Mouse (Mus musculus) midbrain, embryonic 15.5 days (tissue): ENCODE data around the gene Chgb. TPM values are rescaled to one million over a fixed set of nuclear protein-coding genes. Genes with fewer than 3 reads are reported as not detected.

Experiments
- ATAC-seq: fragments of 200-750 bp; cut with Nextera tagmentation; replicated peaks from 2 replicates; pipeline ENCODE4 v1.8.0; 2017; ENCODE audit warnings: moderate TSS enrichment
- H3K27ac ChIP-seq: fragments of 300-500 bp; sonication (generic); 2 replicates; pipeline ENCODE4 v1.5.1; 2015; ENCODE audit warnings: mild to moderate bottlenecking, inconsistent platforms
- H3K27me3 ChIP-seq: fragments of 300-500 bp; sonication (generic); replicated peaks from 2 replicates; pipeline ENCODE4 v1.6.1; 2015; ENCODE audit warnings: inconsistent platforms
- H3K36me3 ChIP-seq: fragments of 300-500 bp; sonication (generic); replicated peaks from 2 replicates; pipeline ENCODE4 v1.6.1; 2015; ENCODE audit warnings: inconsistent platforms
- H3K4me1 ChIP-seq: fragments of 300-500 bp; sonication (generic); 2 replicates; pipeline ENCODE4 v1.6.1; 2015; ENCODE audit warnings: inconsistent platforms
- H3K4me2 ChIP-seq: fragments of 300-500 bp; sonication (generic); 2 replicates; pipeline ENCODE4 v1.6.1; 2015; ENCODE audit warnings: inconsistent platforms, mild to moderate bottlenecking, moderate library complexity
- H3K4me3 ChIP-seq: fragments of 300-500 bp; sonication (generic); 2 replicates; pipeline ENCODE4 v1.5.1; 2015; ENCODE audit warnings: mild to moderate bottlenecking, inconsistent platforms
- H3K9ac ChIP-seq: fragments of 300-500 bp; sonication (generic); 2 replicates; pipeline ENCODE4 v1.6.1; 2015; ENCODE audit warnings: mild to moderate bottlenecking, inconsistent platforms
- H3K9me3 ChIP-seq: fragments of 300-500 bp; sonication (generic); 2 replicates; pipeline ENCODE4 v1.6.1; 2016; ENCODE audit warnings: inconsistent platforms
- WGBS: fragments of 180-500 bp; shearing (Covaris S2); methylation state at CpG from one replicate; pipeline ENCODE4 v1.1.7; 2015; ENCODE audit warnings: mixed read lengths; 5-methylcytosine and 5-hydroxymethylcytosine counted together
- polyA plus RNA-seq: library from polyadenylated mRNA; unstranded; fragments of >200 nt; fragmentation: Nextera tagmentation; extraction: Ambion mirVana; gene quantifications from 2 replicates; pipeline ENCODE4 v1.2.1, GENCODE M21; 2015

The Chgb gene
- 87.9 and 97.5 TPM in 2 replicates for polyA plus RNA-seq

GRCm38 (mm10) chr2:132780978-132781377 is at the start of gene Chgb:
Chgb (plus strand) TSS chr2:132781278.
- no peaks in the 10 kb centered on the region for H3K27me3 ChIP-seq
- ATAC-seq = no peak
- peak within 1 kb of the TSS; percentile 60 for H3K4me3 ChIP-seq
- H3K4me1 ChIP-seq = peaks cover 8% of the 10 kb centered on the region
- peak within 1 kb of the TSS; percentile 96 for H3K27ac ChIP-seq
- H3K4me2 ChIP-seq = peak within 1 kb of the TSS; percentile 62
- WGBS = 1% methylated on average over 4 of the region's 4 CpGs
- no peaks in the 10 kb centered on the region for H3K36me3 ChIP-seq
- peak within 1 kb of the TSS; percentile 83 for H3K9ac ChIP-seq
- no peaks in the 10 kb centered on the region for H3K9me3 ChIP-seq

GRCm38 (mm10) chr2:132732940-132733339 is 48.1 kb upstream of the Chgb start:
- Histone ChIP-seq H3K27ac (no peak overlapping the region), H3K27me3 (no peaks in the 10 kb centered on the region), H3K4me1 (no peaks in the 10 kb centered on the region), H3K4me3 (no peak overlapping the region), H3K4me2 (no peak overlapping the region), H3K36me3 (no peaks in the 10 kb centered on the region), H3K9me3 (no peaks in the 10 kb centered on the region), H3K9ac (no peak overlapping the region)
- 87% methylated on average over 5 of the region's 5 CpGs for WGBS
- no peak for ATAC-seq

- no peak overlapping the region for H3K27ac ChIP-seq
- no peak overlapping the region for H3K9ac ChIP-seq
- no peak for ATAC-seq
- WGBS = 95% methylated on average over 10 of the region's 10 CpGs
- H3K4me2 ChIP-seq = no peak overlapping the region
- H3K4me3 ChIP-seq = no peak overlapping the region
- no peaks in the 10 kb centered on the region for H3K9me3 ChIP-seq
- H3K4me1 ChIP-seq = no peaks in the 10 kb centered on the region
- H3K27me3 ChIP-seq = no peaks in the 10 kb centered on the region
- no peaks in the 10 kb centered on the region for H3K36me3 ChIP-seq
Observed at GRCm38 (mm10) chr2:132733603-132734573, 47.2 kb upstream of the Chgb start.

- H3K27me3 ChIP-seq = no peaks in the 10 kb centered on the region
- no peaks in the 10 kb centered on the region for H3K9me3 ChIP-seq
- WGBS = 70% methylated on average over 2 of the region's 2 CpGs
- no peak overlapping the region for H3K27ac ChIP-seq
- H3K9ac ChIP-seq = no peak overlapping the region
- H3K4me1 ChIP-seq = no peaks in the 10 kb centered on the region
- H3K36me3 ChIP-seq = no peaks in the 10 kb centered on the region
- no peak for ATAC-seq
- no peak overlapping the region for H3K4me3 ChIP-seq
- H3K4me2 ChIP-seq = no peak overlapping the region
Observed at GRCm38 (mm10) chr2:132738816-132739432, 42.2 kb upstream of the Chgb start.

GRCm38 (mm10) chr2:132741862-132742347 is 39.2 kb upstream of the Chgb start:
- no peaks in the 10 kb centered on the region for H3K4me1 ChIP-seq
- no peak overlapping the region for H3K4me2 ChIP-seq
- no peaks in the 10 kb centered on the region for H3K9me3 ChIP-seq
- H3K27ac ChIP-seq = no peak overlapping the region
- ATAC-seq = 0 out of 2 replicates have a peak, but pooled peaks have one; percentile 30
- no peaks in the 10 kb centered on the region for H3K36me3 ChIP-seq
- no peak overlapping the region for H3K9ac ChIP-seq
- WGBS = 38% methylated on average over 8 of the region's 8 CpGs
- no peak overlapping the region for H3K4me3 ChIP-seq
- no peaks in the 10 kb centered on the region for H3K27me3 ChIP-seq

GRCm38 (mm10) chr2:132744866-132745265 is 36.2 kb upstream of the Chgb start:
- Histone ChIP-seq H3K4me2 (no peak overlapping the region), H3K27me3 (no peaks in the 10 kb centered on the region), H3K36me3 (no peaks in the 10 kb centered on the region), H3K4me3 (no peak overlapping the region), H3K9ac (no peak overlapping the region), H3K4me1 (no peaks in the 10 kb centered on the region), H3K9me3 (no peaks in the 10 kb centered on the region), H3K27ac (no peak overlapping the region)
- no peak for ATAC-seq
- 93% methylated on average over 5 of the region's 5 CpGs for WGBS

- no peak overlapping the region for H3K4me2 ChIP-seq
- H3K4me3 ChIP-seq = no peak overlapping the region
- no peak for ATAC-seq
- H3K9ac ChIP-seq = no peak overlapping the region
- 85% methylated on average over 3 of the region's 3 CpGs for WGBS
- H3K36me3 ChIP-seq = no peaks in the 10 kb centered on the region
- peaks cover 1% of the 10 kb centered on the region; the same call in 1 of the 2 replicates for H3K4me1 ChIP-seq
- H3K9me3 ChIP-seq = no peaks in the 10 kb centered on the region
- H3K27ac ChIP-seq = no peak overlapping the region
- no peaks in the 10 kb centered on the region for H3K27me3 ChIP-seq
Observed at GRCm38 (mm10) chr2:132746108-132746507, 35.0 kb upstream of the Chgb start.

- Histone ChIP-seq H3K4me3 (no peak overlapping the region), H3K27ac (no peak overlapping the region), H3K9me3 (no peaks in the 10 kb centered on the region), H3K36me3 (no peaks in the 10 kb centered on the region), H3K27me3 (no peaks in the 10 kb centered on the region), H3K4me1 (peaks cover 11% of the 10 kb centered on the region; the same call in 1 of the 2 replicates), H3K9ac (no peak overlapping the region), H3K4me2 (no peak overlapping the region)
- no peak for ATAC-seq
Observed at GRCm38 (mm10) chr2:132750726-132751125, 30.4 kb upstream of the Chgb start.

GRCm38 (mm10) chr2:132751141-132752066 is 29.7 kb upstream of the Chgb start:
- Histone ChIP-seq H3K4me1 (peaks cover 11% of the 10 kb centered on the region; the same call in 1 of the 2 replicates), H3K4me3 (no peak overlapping the region), H3K27me3 (no peaks in the 10 kb centered on the region), H3K36me3 (no peaks in the 10 kb centered on the region), H3K27ac (peak overlapping the region; percentile 10; the same call in 1 of the 2 replicates), H3K9ac (no peak overlapping the region), H3K4me2 (no peak overlapping the region), H3K9me3 (no peaks in the 10 kb centered on the region)
- WGBS = 52% methylated on average over 15 of the region's 15 CpGs
- ATAC-seq = peak; percentile 69

GRCm38 (mm10) chr2:132752398-132752797 is 28.7 kb upstream of the Chgb start:
- H3K9me3 ChIP-seq = no peaks in the 10 kb centered on the region
- no peak overlapping the region for H3K27ac ChIP-seq
- H3K36me3 ChIP-seq = no peaks in the 10 kb centered on the region
- no peaks in the 10 kb centered on the region for H3K27me3 ChIP-seq
- H3K4me2 ChIP-seq = no peak overlapping the region
- no peak overlapping the region for H3K9ac ChIP-seq
- ATAC-seq = no peak
- peaks cover 11% of the 10 kb centered on the region; the same call in 1 of the 2 replicates for H3K4me1 ChIP-seq
- H3K4me3 ChIP-seq = no peak overlapping the region
- WGBS = 68% methylated on average over 2 of the region's 2 CpGs

- ATAC-seq = no peak
- WGBS = 79% methylated on average over 3 of the region's 3 CpGs
- H3K9ac ChIP-seq = no peak overlapping the region
- no peak overlapping the region for H3K27ac ChIP-seq
- H3K4me3 ChIP-seq = no peak overlapping the region
- no peaks in the 10 kb centered on the region for H3K27me3 ChIP-seq
- no peaks in the 10 kb centered on the region for H3K9me3 ChIP-seq
- H3K4me2 ChIP-seq = no peak overlapping the region
- peaks cover 14% of the 10 kb centered on the region; the same call in 1 of the 2 replicates for H3K4me1 ChIP-seq
- H3K36me3 ChIP-seq = no peaks in the 10 kb centered on the region
Observed at GRCm38 (mm10) chr2:132753137-132753536, 27.9 kb upstream of the Chgb start.
